Mouse (Mus musculus): ENCODE measurements around the gene Fgfr2.

Fgfr2 gene

GRCm38 (mm10) chr7:131322192-131322591, 1801.0 kb downstream of the Fgfr2 start, which contains the start of gene Cuzd1:
Gene Cuzd1, minus strand, starts transcription at chr7:131322292.
- no peak for DNase-seq (ENCODE audit: low spot score)

GRCm38 (mm10) chr7:131318340-131318739, 1804.8 kb downstream of the Fgfr2 start:
- DNase-seq (ENCODE audit: low spot score), result no peak

- DNase-seq (ENCODE audit: low spot score), result no peak
Measured at GRCm38 (mm10) chr7:131317587-131317986, 1805.6 kb downstream of the Fgfr2 start.

GRCm38 (mm10) chr7:131314493-131314892, 1808.7 kb downstream of the Fgfr2 start:
- no peak for DNase-seq (ENCODE audit: low spot score)

DNA sequence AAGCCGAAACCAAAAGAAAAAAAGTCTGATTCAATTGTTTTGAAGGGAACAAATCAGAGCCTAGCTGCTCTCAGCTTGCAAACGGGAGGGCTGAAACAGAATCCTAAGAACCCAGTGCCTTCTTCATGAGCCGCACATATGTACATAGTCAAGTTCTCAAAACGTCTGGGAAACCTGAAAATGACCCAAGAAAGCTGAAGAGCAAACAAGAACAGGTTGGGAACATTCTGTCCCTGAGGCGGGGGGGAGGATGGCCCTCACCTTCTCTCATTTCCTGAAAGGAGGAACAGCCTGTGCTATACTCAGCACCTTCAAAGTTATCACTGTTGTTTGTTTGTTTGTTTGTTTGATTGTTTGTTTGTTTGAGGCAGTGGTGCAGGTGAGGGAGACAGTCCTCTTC, 1816.4 kb downstream of the Fgfr2 start:
- DNase-seq (ENCODE audit: low spot score), result no peak

DNA sequence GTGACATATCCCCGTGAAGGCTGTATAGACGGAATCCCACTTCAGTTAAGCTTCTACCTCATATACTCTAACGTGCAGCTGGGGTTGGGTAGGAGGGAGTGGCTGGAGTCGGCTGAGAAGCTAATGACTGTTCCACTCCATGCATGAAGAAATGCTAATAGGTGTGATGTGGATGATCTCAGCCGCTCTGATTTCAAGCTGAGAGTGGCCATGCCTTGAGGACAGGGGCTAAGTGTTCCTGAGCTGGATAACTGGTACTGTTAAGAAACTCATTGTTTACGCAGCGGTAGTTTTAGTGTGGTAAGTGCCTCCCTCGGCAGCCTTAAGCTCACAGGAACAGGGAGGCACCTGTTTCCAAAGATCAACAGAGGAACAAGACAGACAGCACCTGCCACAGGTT, 1819.8 kb downstream of the Fgfr2 start:
- no peak for DNase-seq (ENCODE audit: low spot score)

GRCm38 (mm10) chr7:131297151-131297550, 1826.0 kb downstream of the Fgfr2 start:
- no peak for DNase-seq (ENCODE audit: low spot score)

- no peak for DNase-seq (ENCODE audit: low spot score)
Measured at GRCm38 (mm10) chr7:131265851-131266250, 1857.3 kb downstream of the Fgfr2 start.

DNA sequence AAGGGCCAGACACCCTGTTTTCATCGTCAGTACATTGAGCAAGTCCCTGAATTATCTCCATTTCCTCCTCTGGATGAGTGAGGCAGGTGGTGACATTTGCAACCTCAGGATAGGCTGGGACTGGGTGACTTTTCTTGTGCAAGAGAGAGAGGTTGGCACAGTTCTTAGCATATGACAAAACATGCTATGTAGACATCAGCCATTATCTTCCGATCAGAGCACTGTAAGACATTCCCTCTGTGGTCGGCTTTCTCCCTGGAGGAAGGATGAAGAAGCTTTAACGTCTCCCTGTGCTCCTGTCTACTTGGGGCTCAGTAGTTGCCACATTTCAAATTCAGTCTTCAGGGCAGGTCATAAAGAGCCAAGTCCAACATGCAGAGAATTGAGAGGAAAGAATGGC, 1858.9 kb downstream of the Fgfr2 start:
- DNase-seq (ENCODE audit: low spot score), result no peak

DNA sequence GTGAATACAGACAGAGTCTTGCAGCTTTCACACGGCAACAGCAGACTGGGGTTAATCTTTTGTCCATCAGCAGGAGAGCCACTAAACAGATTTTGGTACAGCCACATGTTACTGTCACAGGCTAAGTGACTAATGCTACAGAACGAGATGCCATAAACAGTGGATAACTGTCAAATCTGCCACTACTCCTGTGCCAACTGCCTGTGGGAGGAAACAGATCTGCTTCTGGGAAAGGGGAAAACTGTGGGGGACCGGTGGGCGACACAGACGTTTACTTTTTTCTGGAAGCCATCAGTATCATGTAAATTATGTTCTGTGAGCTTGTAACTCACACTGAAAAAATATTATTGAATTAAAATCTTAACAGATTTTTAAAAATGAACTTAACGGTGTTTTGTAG, 1862.2 kb downstream of the Fgfr2 start:
- DNase-seq (ENCODE audit: low spot score), result no peak

- no peak for DNase-seq (ENCODE audit: low spot score)
Measured at GRCm38 (mm10) chr7:131257309-131257708, 1865.8 kb downstream of the Fgfr2 start.

- no peak for DNase-seq (ENCODE audit: low spot score)
Measured at GRCm38 (mm10) chr7:131256841-131257240, 1866.3 kb downstream of the Fgfr2 start.

- DNase-seq (ENCODE audit: low spot score), result no peak
Measured at GRCm38 (mm10) chr7:131244993-131245392, 1878.2 kb downstream of the Fgfr2 start.

GRCm38 (mm10) chr7:131236091-131236490, 1887.1 kb downstream of the Fgfr2 start:
- no peak for DNase-seq (ENCODE audit: low spot score)

DNA sequence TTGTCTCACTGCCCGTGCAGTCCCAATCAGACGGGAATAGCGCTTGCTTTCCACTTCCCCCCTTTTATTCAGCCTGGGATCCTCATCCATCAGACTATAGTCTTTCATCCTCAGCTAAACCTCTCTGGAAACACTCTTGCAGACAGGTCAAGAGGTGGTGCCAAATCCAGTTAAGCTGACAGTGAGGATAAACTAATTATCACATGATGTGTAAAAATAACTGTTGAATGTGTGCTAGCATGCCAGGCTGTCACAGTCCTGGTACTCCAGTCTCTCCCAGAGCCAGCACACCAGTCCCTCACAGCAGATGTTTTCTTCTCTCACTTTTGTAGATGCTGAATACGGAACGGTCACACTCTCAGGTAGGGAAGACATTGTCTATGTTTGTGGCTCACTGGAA, 1900.1 kb downstream of the Fgfr2 start:
- no peak for DNase-seq (ENCODE audit: low spot score)

DNA sequence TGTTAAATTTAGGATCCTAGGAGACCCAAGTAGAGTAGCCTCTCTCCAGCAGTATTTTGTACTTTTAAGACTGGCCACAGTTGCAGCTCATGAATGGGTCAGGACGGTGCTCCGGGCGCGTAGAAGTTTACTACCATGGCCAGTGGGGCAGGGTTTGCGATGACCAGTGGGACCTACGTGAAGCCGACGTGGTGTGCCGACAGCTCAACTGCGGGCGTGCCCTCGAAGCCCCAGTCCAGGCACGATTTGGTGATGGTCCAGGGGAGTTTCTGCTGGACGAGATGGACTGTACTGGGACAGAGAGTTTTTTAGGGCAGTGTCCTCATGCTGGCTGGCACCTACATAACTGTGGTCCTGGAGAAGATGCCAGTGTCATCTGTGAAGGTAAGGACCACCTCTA, 1935.2 kb downstream of the Fgfr2 start:
- no peak for DNase-seq (ENCODE audit: low spot score)

GRCm38 (mm10) chr7:131187047-131187446, 1936.1 kb downstream of the Fgfr2 start:
- DNase-seq (ENCODE audit: low spot score), result no peak

DNA sequence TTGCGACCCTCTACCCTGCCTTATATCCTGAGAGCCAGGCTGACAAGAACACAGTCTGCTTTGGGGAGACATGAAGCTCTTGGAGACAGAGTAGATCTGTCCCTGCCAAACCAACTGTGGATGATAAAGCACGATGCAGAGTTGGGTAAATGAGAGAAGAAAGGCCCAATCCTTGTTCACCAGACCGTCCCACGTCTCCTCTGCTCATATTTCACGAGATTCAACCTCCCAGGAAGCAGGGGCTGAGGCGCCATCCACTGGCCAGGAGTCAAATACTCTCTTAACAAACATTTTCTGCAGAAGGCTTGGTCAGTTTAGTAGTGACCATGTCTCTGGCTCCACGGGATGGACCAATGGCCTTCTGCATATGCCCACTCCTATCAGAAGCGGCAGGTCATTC, 1938.8 kb downstream of the Fgfr2 start:
- no peak for DNase-seq (ENCODE audit: low spot score)

DNA sequence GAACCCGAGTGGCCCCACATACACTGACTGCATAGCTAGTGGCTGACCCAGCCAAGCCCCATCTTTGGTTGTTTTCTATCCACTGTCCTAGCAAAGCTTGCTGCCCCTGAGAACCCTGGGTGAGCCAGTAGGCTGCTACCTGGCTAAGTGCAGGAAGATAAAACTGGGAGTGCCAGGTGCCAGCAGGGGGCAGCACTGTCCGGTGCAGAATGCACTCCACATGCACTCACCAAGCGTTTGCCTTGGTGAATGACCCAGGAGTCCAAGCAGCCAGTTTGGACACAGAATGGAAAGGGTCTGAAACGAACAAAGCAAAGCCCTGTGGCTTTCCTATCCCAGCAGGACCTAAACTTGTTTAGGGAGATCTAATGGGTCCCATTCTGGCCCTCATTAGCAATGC, 1940.5 kb downstream of the Fgfr2 start:
- DNase-seq (ENCODE audit: low spot score), result peak; percentile 21

DNA sequence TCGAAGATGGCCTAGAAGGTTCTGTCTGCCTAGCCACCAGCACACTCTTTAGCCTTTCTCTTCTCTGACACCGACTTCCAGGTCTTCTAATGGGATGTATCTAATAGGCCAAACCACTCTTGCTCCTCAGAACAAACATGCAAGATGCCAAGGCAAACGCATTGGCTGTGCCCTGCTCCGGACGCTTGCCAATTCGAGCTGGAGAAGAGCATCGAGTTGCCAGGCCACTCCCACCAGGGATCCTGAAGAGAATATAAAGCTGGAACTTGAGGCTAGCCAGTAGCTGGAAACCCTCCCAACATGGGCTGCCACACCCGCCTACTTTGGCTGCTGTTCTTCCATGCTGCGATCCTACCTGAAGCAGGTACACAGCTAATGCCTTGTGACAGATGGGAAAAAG, 1949.0 kb downstream of the Fgfr2 start, which contains the start of gene 5430419D17Rik:
Gene 5430419D17Rik, plus strand, starts transcription at position 282 of the 400 bp plus-strand sequence.
- DNase-seq (ENCODE audit: low spot score), result no peak

GRCm38 (mm10) chr7:131169099-131169498, 1954.1 kb downstream of the Fgfr2 start:
- no peak for DNase-seq (ENCODE audit: low spot score)

DNA sequence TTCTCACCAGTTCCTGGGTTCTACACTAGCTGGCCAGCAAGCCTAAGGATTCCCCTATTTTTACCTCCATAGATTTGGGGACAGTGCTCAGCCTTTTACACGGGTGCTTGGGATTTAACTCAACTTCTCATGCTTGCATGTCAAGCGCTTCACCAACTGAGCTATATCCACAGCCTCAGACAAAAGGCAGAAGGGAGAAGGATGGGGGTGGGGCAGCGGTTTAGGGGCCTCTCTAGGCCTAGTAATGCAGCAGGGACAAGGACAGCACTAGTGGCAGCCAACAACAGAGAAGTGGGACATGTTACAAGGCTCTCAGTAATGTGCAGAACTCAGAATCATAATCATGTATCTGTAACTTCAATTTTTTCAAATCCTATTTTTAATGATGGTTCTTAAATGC, 1955.4 kb downstream of the Fgfr2 start:
- DNase-seq (ENCODE audit: low spot score), result no peak

- no peak for DNase-seq (ENCODE audit: low spot score)
Measured at GRCm38 (mm10) chr7:131162251-131162650, 1960.9 kb downstream of the Fgfr2 start.

DNA sequence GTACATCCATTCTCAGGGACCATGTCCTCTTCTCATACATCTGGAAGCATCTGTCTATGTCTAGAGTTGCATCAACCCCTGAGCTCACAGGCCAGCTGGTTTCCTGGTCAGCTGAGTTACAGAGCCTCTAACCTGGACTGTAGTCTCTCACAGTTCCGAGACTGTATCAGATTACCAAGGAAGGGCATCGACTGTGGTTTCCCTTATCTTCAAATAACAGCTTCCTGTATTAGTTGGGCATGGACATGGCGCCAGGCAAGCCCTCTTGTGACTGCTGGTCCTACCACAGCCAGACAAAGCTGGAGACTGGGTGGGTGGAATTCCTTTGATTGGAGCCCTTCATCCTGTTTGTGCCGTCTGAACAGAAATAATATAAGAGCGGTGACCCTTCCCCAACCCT, 1970.1 kb downstream of the Fgfr2 start:
- no peak for DNase-seq (ENCODE audit: low spot score)

DNA sequence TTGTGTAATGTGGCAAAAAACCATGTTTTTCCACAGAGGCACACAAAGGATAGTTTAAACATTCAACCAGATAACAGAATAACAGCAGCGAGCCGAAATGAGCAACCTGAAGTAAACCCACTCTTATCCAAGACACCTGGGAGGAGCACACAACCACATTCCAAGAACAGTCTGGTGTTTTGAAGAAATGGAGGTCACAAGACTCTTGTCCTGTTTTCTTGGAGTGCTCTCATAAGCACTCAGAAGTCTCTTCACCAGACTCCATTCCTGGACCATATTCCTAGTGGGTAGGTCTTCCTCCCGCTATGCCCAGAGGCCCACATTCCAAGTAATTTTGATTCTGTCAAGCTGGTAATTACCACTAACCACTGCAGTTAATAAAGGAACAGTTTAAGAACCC, 1973.0 kb downstream of the Fgfr2 start:
- no peak for DNase-seq (ENCODE audit: low spot score)

Data from urinary bladder, postnatal 14 days (tissue).